Mouse (Mus musculus) myocyte (in vitro differentiated cells): ENCODE measurements at regions not wholly inside any gene's neighbourhood (a gene's known extent, or its start where the extent isn't known, plus 50 kb on each side); places are given as distances from the start of the nearest gene placed in this dataset.

Experiments used
- H3K27me3 ChIP-seq: one replicate; pipeline ENCODE4 v1.6.1; 2011; ENCODE audit not compliant: control insufficient read depth, insufficient read depth, insufficient read length
- H3K36me3 ChIP-seq: one replicate; pipeline ENCODE4 v1.6.1; 2011; ENCODE audit not compliant: control insufficient read depth, insufficient read depth
- H3K4me2 ChIP-seq: one replicate; pipeline ENCODE4 v1.6.1; 2011; ENCODE audit warnings: low read depth, control low read depth
- H3K4me3 ChIP-seq: one replicate; pipeline ENCODE4 v1.5.1; 2011; ENCODE audit warnings: mild to moderate bottlenecking, control low read depth, moderate library complexity
- H3K79me2 ChIP-seq: one replicate; pipeline ENCODE4 v1.6.1; 2011; ENCODE audit not compliant: control insufficient read depth, insufficient read depth
- H3ac ChIP-seq: one replicate; pipeline ENCODE4 v1.6.1; 2011; ENCODE audit not compliant: control insufficient read depth, insufficient read length
- CEBPB ChIP-seq: IDR thresholded peaks from 2 replicates; pipeline ENCODE4 v1.6.1; 2011; ENCODE audit warnings: mild to moderate bottlenecking, moderate library complexity; ENCODE audit not compliant: poor library complexity, insufficient read depth, severe bottlenecking
- E2F4 ChIP-seq: IDR thresholded peaks from one replicate; pipeline ENCODE4 v1.6.1; 2011; ENCODE audit warnings: mild to moderate bottlenecking, control low read depth, moderate library complexity; ENCODE audit not compliant: insufficient read depth
- MAX ChIP-seq: IDR thresholded peaks from one replicate; pipeline ENCODE4 v1.6.1; 2011; ENCODE audit warnings: low read depth, mild to moderate bottlenecking, control low read depth
- MYOD1 ChIP-seq, 3 experiments: IDR thresholded peaks; one replicate each; pipeline ENCODE4 v1.6.1; 2011; ENCODE audit warnings: control low read depth in 2 of 3, low read depth in 2 of 3, mild to moderate bottlenecking in 2 of 3, moderate library complexity in 1 of 3; ENCODE audit not compliant: insufficient read length in 2 of 3, control insufficient read depth in 1 of 3
- MYOG ChIP-seq, 3 experiments: IDR thresholded peaks; one replicate each; pipeline ENCODE4 v1.6.1; 2011; ENCODE audit warnings: control low read depth in 2 of 3, low read depth in 2 of 3, mild to moderate bottlenecking in 2 of 3; ENCODE audit not compliant: insufficient read length in 2 of 3, control insufficient read depth in 1 of 3, insufficient read depth in 1 of 3
- POLR2A ChIP-seq: IDR thresholded peaks from one replicate; pipeline ENCODE4 v1.6.1; 2011; ENCODE audit warnings: low read depth, mild to moderate bottlenecking, control low read depth, moderate library complexity; ENCODE audit not compliant: insufficient read length
- POLR2AphosphoS2 ChIP-seq: IDR thresholded peaks from one replicate; pipeline ENCODE4 v1.6.1; 2011; ENCODE audit warnings: low read depth, control low read depth; ENCODE audit not compliant: insufficient read length
- REST ChIP-seq: IDR thresholded peaks from one replicate; pipeline ENCODE4 v1.6.1; 2011; ENCODE audit warnings: mild to moderate bottlenecking, control low read depth, moderate library complexity; ENCODE audit not compliant: insufficient read depth, insufficient read length
- SRF ChIP-seq: IDR thresholded peaks from one replicate; pipeline ENCODE4 v1.6.1; 2011; ENCODE audit warnings: low read depth; ENCODE audit not compliant: control insufficient read depth, insufficient read length
- TCF12 ChIP-seq: IDR thresholded peaks from one replicate; pipeline ENCODE4 v1.6.1; 2011; ENCODE audit warnings: mild to moderate bottlenecking, control low read depth; ENCODE audit not compliant: poor library complexity, insufficient read depth, severe bottlenecking
- TCF3 ChIP-seq: IDR thresholded peaks from one replicate; pipeline ENCODE4 v1.6.1; 2011; ENCODE audit warnings: low read depth, control low read depth; ENCODE audit not compliant: insufficient read length
- USF1 ChIP-seq: IDR thresholded peaks from one replicate; pipeline ENCODE4 v1.6.1; 2011; ENCODE audit warnings: low read depth, mild to moderate bottlenecking, control low read depth, moderate library complexity

DNA sequence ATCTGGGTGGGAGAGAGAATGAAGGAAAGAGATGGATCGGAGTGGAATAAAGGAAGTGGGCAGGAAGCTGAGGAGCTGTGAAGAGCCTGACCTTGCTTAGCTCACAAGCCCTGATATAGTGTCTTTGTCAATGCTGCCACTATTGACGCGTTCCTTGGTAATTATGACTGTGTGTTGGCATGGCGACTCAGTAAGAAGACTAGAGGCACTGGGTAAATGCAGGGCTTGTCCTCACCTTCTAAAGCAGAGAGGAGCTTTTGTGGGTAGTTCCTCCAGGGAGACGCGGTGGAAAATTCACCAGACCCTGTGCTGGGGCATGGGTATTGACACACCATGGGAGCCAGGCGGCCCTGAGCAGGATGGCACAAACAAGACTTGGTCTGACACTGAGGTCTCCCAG is 52.8 kb upstream of the Polg start:
- peaks cover 50% of the 10 kb centered on the region for H3K27me3 ChIP-seq
- no peak overlapping the region for H3K4me3 ChIP-seq
- no peak overlapping the region for H3ac ChIP-seq
- no peaks in the 10 kb centered on the region for H3K36me3 ChIP-seq
- TF ChIP-seq CEBPB (no peak), USF1 (no peak), E2F4 (no peak), TCF3 (no peak), SRF (no peak), POLR2A (no peak), POLR2AphosphoS2 (no peak), MYOG (IDR thresholded peaks at IDR 0.05; ENCODE audit: control insufficient read depth in 1 of 3, insufficient read depth in 1 of 3, insufficient read length in 2 of 3, low read depth in 2 of 3) (no peak), TCF12 (no peak), MAX (no peak), REST (no peak), MYOD1 (IDR thresholded peaks at IDR 0.05; ENCODE audit: control insufficient read depth in 1 of 3, insufficient read length in 2 of 3, low read depth in 2 of 3) (no peak)
- no peaks in the 10 kb centered on the region for H3K79me2 ChIP-seq
- H3K4me2 ChIP-seq, result no peak overlapping the region

DNA sequence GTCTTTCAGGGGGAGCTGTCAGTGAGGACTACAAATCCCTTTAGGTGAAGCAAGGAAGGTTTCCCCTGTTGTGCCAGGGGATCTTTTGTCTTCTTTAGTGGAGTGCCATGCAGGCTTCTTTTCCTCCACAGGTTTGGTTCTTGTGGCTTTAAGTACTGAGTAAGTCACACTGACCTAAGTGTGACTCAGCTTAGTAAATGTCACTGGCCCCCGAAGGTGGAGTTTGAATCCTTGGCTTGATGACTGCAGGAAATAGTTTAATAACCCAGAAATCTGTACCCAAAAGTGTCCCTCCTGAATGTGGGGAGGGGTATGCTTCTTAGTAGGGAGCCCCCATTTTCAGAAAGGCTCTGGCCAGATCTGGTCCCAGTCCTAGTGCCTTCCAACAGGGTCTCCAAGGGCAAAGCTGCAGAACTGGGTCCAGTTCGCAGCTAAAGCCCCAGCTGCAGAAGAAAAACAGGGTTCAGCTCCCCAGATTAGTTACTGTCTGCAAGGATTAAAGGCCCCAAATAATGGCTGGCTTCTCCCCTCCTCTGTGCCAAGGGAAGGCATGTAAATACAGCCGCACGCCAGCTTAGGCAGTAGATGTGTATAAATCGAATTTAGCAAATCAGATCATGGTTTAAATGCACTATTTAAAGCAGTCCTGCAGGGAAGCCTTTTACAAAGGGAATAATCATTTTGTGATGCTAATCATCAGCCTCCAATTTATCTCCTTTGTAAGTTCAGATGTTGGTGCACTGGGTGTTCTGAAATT is 51.6 kb upstream of the Polg start:
- H3ac ChIP-seq, result no peak overlapping the region
- H3K36me3 ChIP-seq, result no peaks in the 10 kb centered on the region
- no peak overlapping the region for H3K4me3 ChIP-seq
- no peak overlapping the region for H3K4me2 ChIP-seq
- no peaks in the 10 kb centered on the region for H3K79me2 ChIP-seq
- peaks cover 54% of the 10 kb centered on the region for H3K27me3 ChIP-seq
- TF ChIP-seq TCF12 (no peak), SRF (no peak)

- no peaks in the 10 kb centered on the region for H3K79me2 ChIP-seq
- H3K27me3 ChIP-seq, result peaks cover 64% of the 10 kb centered on the region
- H3ac ChIP-seq, result no peak overlapping the region
- H3K4me2 ChIP-seq, result no peak overlapping the region
- no peaks in the 10 kb centered on the region for H3K36me3 ChIP-seq
- TF ChIP-seq E2F4 (no peak), MYOG (IDR thresholded peaks at IDR 0.05; ENCODE audit: control insufficient read depth in 1 of 3, insufficient read depth in 1 of 3, insufficient read length in 2 of 3, low read depth in 2 of 3) (no peak), TCF12 (no peak), REST (no peak), POLR2A (no peak), TCF3 (no peak), CEBPB (no peak), MYOD1 (IDR thresholded peaks at IDR 0.05; ENCODE audit: control insufficient read depth in 1 of 3, insufficient read length in 2 of 3, low read depth in 2 of 3) (no peak), POLR2AphosphoS2 (no peak), MAX (no peak), USF1 (no peak), SRF (no peak)
- H3K4me3 ChIP-seq, result no peak overlapping the region
These were observed 50.1 kb upstream of the Polg start for GRCm38 (mm10) chr7:79516287-79516686.
